Mouse (Mus musculus) embryonic stem cell, embryonic (primary cell): Measurements from ENCODE around the gene Gin1.

ENCODE experiments used
- CTCF ChIA-PET, 4 experiments: fragments of 300-600 bp in 2 of 4; fragments of 350-600 bp in 2 of 4; sonication (Branson Sonifier 250); formaldehyde crosslinking; loops; one replicate each; lab custom pipeline; 2022; ENCODE audit warnings: inconsistent platforms in 2 of 4; lab: Charles Lee
- POLR2A ChIA-PET, 4 experiments: fragments of 300-600 bp in 2 of 4; fragments of 350-600 bp in 2 of 4; sonication (Branson Sonifier 250); formaldehyde crosslinking; loops; one replicate each; lab custom pipeline; 2022; ENCODE audit warnings: antibody characterized with exemption in 4 of 4, inconsistent platforms in 1 of 4; lab: Charles Lee

Gin1 gene

GRCm38 (mm10) chr1:97773362-97773761 lies 3.4 kb downstream of the Gin1 start:
- ChIA-PET POLR2A (interaction anchor here in 1 of 4 experiments (0.9 kb wide), 1 partner anchor 127 kb away, joined by 7 read pairs; no protein-coding TSS in a partner anchor), CTCF (no interaction called here)

GRCm38 (mm10) chr1:97773973-97774372 lies 4.0 kb downstream of the Gin1 start:
- CTCF ChIA-PET: no interaction called here
- POLR2A ChIA-PET: no interaction called here

- POLR2A ChIA-PET: interaction anchor here in 1 of 4 experiments (0.8 to 1.1 kb wide), 2 partner anchors 11 kb away, joined by 3 to 4 read pairs; no protein-coding TSS in a partner anchor
- CTCF ChIA-PET: no interaction called here
Measured at GRCm38 (mm10) chr1:97781674-97782073, 11.7 kb downstream of the Gin1 start.

- ChIA-PET POLR2A (interaction anchor here in 1 of 4 experiments (0.8 to 2.0 kb wide), 2 partner anchors 14 to 18 kb away, joined by 3 to 9 read pairs; partner anchors contain the start of genes Gin1 and Ppip5k2), CTCF (no interaction called here)
Measured at GRCm38 (mm10) chr1:97784928-97785327, 15.0 kb downstream of the Gin1 start.

- CTCF ChIA-PET: no interaction called here
- POLR2A ChIA-PET: interaction anchor here in 1 of 4 experiments (0.7 to 0.8 kb wide), 2 partner anchors 15 to 17 kb away, joined by 3 read pairs; partner anchors contain the start of genes Gin1 and Ppip5k2
Measured at GRCm38 (mm10) chr1:97785685-97786393, 15.9 kb downstream of the Gin1 start.

- ChIA-PET POLR2A (no interaction called here), CTCF (interaction anchor here in 1 of 4 experiments (0.6 kb wide), 1 partner anchor 18 kb away, joined by 3 read pairs; the partner anchor contains the start of genes Gin1 and Ppip5k2)
Measured at GRCm38 (mm10) chr1:97787674-97788073, 17.7 kb downstream of the Gin1 start.

- POLR2A ChIA-PET: interaction anchor here in 1 of 4 experiments (0.6 kb wide), 1 partner anchor 241 kb away, joined by 6 read pairs; no protein-coding TSS in a partner anchor
Measured at GRCm38 (mm10) chr1:97788490-97788889, 18.5 kb downstream of the Gin1 start.

GRCm38 (mm10) chr1:97794110-97794509 lies 24.1 kb downstream of the Gin1 start:
- ChIA-PET CTCF (no interaction called here), POLR2A (interaction anchor here in 1 of 4 experiments (1.1 kb wide), 1 partner anchor 14 kb away, joined by 3 read pairs; no protein-coding TSS in a partner anchor)

More at GRCm38 (mm10) chr1:97788490-97788889, 18.5 kb downstream of the Gin1 start:
- CTCF ChIA-PET: no interaction called here

GRCm38 (mm10) chr1:97795936-97796335 lies 26.0 kb downstream of the Gin1 start:
- POLR2A ChIA-PET: no interaction called here
- CTCF ChIA-PET: no interaction called here

- ChIA-PET CTCF (interaction anchor here in 2 of 4 experiments (0.5 to 1.5 kb wide), 3 partner anchors 75 to 377 kb away, joined by 3 read pairs; no protein-coding TSS in a partner anchor), POLR2A (interaction anchor here in 2 of 4 experiments (0.6 to 1.4 kb wide), 3 partner anchors 17 to 194 kb away, joined by 3 to 4 read pairs (median 3); no protein-coding TSS in a partner anchor)
Measured at GRCm38 (mm10) chr1:97802207-97802902, 32.4 kb downstream of the Gin1 start.

- ChIA-PET CTCF (no interaction called here), POLR2A (interaction anchor here in 1 of 4 experiments (0.6 kb wide), 1 partner anchor 34 kb away, joined by 3 read pairs; no protein-coding TSS in a partner anchor)
Measured at GRCm38 (mm10) chr1:97804520-97804919, 34.5 kb downstream of the Gin1 start.

- ChIA-PET CTCF (no interaction called here), POLR2A (no interaction called here)
Measured at GRCm38 (mm10) chr1:97809255-97809912, 39.4 kb downstream of the Gin1 start.

GRCm38 (mm10) chr1:97821282-97821681 lies 51.3 kb downstream of the Gin1 start:
- CTCF ChIA-PET: interaction anchor here in 1 of 4 experiments (0.6 kb wide), 1 partner anchor 682 kb away, joined by 21 read pairs; no protein-coding TSS in a partner anchor
- POLR2A ChIA-PET: interaction anchor here in 2 of 4 experiments (0.6 to 0.9 kb wide), 4 partner anchors 11 to 1195 kb away, joined by 3 read pairs; no protein-coding TSS in a partner anchor

GRCm38 (mm10) chr1:97822203-97822602 lies 52.2 kb downstream of the Gin1 start:
- ChIA-PET POLR2A (interaction anchor here in 1 of 4 experiments (0.9 kb wide), 1 partner anchor 10 kb away, joined by 3 read pairs; no protein-coding TSS in a partner anchor), CTCF (interaction anchor here in 2 of 4 experiments (0.6 kb wide), 2 partner anchors 445 to 661 kb away, joined by 3 to 5 read pairs; no protein-coding TSS in a partner anchor)

- POLR2A ChIA-PET: no interaction called here
- CTCF ChIA-PET: interaction anchor here in 1 of 4 experiments (0.6 kb wide), 1 partner anchor 660 kb away, joined by 3 read pairs; no protein-coding TSS in a partner anchor
Measured at GRCm38 (mm10) chr1:97822904-97823303, 52.9 kb downstream of the Gin1 start.

- ChIA-PET CTCF (no interaction called here), POLR2A (no interaction called here)
Measured at GRCm38 (mm10) chr1:97827566-97827965, 57.6 kb downstream of the Gin1 start.

- POLR2A ChIA-PET: no interaction called here
- CTCF ChIA-PET: no interaction called here
Measured at GRCm38 (mm10) chr1:97828087-97828486, 58.1 kb downstream of the Gin1 start.
